Mouse (Mus musculus) embryonic facial prominence, embryonic 11.5 days (tissue): ENCODE results near the gene Fev. TPM values are rescaled to one million over a fixed set of nuclear protein-coding genes. Genes with fewer than 3 reads are reported as not detected.
A peak's percentile ranks its signal among the peaks of the same experiment; 100 is the strongest.

Experiments used
- ATAC-seq: fragments of 200-750 bp; cut with Nextera tagmentation; replicated peaks from 2 replicates; pipeline ENCODE4 v1.8.0; 2017; ENCODE audit warnings: low read depth; ENCODE audit not compliant: insufficient number of reproducible peaks, low FRiP score, low TSS enrichment
- DNase-seq: peaks from one replicate; pipeline ENCODE4 v3.0.0-alpha.2; 2015; ENCODE audit warnings: low spot score
- H3K27ac ChIP-seq: fragments of 300-500 bp; sonication (generic); replicated peaks from 2 replicates; pipeline ENCODE4 v1.5.1; 2014; ENCODE audit warnings: mild to moderate bottlenecking, low read depth, low read length, control low read depth
- H3K27me3 ChIP-seq: fragments of 300-500 bp; sonication (generic); 2 replicates; pipeline ENCODE4 v1.6.1; 2014; ENCODE audit warnings: mild to moderate bottlenecking, low read length, moderate library complexity, mixed read lengths; ENCODE audit not compliant: control insufficient read depth, insufficient read depth
- H3K36me3 ChIP-seq: fragments of 300-500 bp; sonication (generic); replicated peaks from 2 replicates; pipeline ENCODE4 v1.6.1; 2014; ENCODE audit warnings: low read depth, mild to moderate bottlenecking, low read length, moderate library complexity, mixed read lengths; ENCODE audit not compliant: control insufficient read depth, insufficient read depth
- H3K4me1 ChIP-seq: fragments of 300-500 bp; sonication (generic); 2 replicates; pipeline ENCODE4 v1.6.1; 2014; ENCODE audit warnings: low read length, mixed read lengths; ENCODE audit not compliant: control insufficient read depth, insufficient read depth
- H3K4me2 ChIP-seq: fragments of 300-500 bp; sonication (generic); 2 replicates; pipeline ENCODE4 v1.6.1; 2014; ENCODE audit warnings: low read depth, mild to moderate bottlenecking, control low read depth, low read length, moderate library complexity
- H3K4me3 ChIP-seq: fragments of 300-500 bp; sonication (generic); 2 replicates; pipeline ENCODE4 v1.5.1; 2014; ENCODE audit warnings: low read depth, low read length, control low read depth
- H3K9ac ChIP-seq: fragments of 300-500 bp; sonication (generic); replicated peaks from 2 replicates; pipeline ENCODE4 v1.6.1; 2014; ENCODE audit warnings: mild to moderate bottlenecking, control low read depth, low read length
- H3K9me3 ChIP-seq: fragments of 300-500 bp; sonication (generic); replicated peaks from 2 replicates; pipeline ENCODE4 v1.6.1; 2016; ENCODE audit warnings: mild to moderate bottlenecking, low read length, inconsistent platforms, mixed read lengths; ENCODE audit not compliant: control insufficient read depth
- WGBS: fragments of 180-500 bp; shearing (Covaris S2); extraction: QIAGEN DNeasy Blood & Tissue Kit; methylation state at CpG from one replicate; pipeline ENCODE4 v1.1.7; 2014; 5-methylcytosine and 5-hydroxymethylcytosine counted together
- microRNA counts: library from miRNA; unstranded; fragments of <30 nt; microRNA quantifications from one replicate; lab custom pipeline; 2016
- microRNA-seq: library from miRNA; unstranded; fragments of <30 nt; microRNA quantifications from one replicate; pipeline ENCODE4, GENCODE M21; 2016; ENCODE audit warnings: borderline number of aligned reads
- polyA plus RNA-seq: library from polyadenylated mRNA; unstranded; fragments of >200 nt; fragmentation: Nextera tagmentation; extraction: Ambion mirVana; gene quantifications from 2 replicates; pipeline ENCODE4 v1.2.1, GENCODE M21; 2014

Gene Fev
- polyA plus RNA-seq, 1 experiment from 2014 or later, result 0.62 TPM

DNA sequence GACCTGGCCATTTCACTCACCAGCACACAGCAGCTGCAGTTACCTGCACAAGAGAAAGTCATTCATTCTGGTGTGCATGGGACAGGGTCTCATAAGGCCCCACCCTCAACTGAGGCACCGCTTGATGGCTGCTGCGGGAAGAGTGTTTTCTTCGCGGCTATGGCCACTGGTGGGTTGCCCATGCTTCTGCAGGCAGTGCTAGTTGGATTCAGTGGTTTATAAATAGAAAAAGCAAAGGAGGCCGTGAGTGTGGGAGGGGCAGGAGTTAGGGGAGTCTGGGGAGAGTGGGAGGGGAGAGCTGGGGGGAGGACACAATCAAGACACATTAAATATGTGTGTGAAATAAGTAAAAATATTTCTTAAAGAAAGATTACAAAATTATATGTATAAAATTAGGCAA, 42.1 kb downstream of the Fev start:
- DNase-seq (no peak), ATAC-seq (no peak)
- no peaks in the 10 kb centered on the region for H3K4me1 ChIP-seq
- no peak overlapping the region for H3K27ac ChIP-seq
- no peaks in the 10 kb centered on the region for H3K9me3 ChIP-seq
- H3K9ac ChIP-seq, result no peak overlapping the region
- no peaks in the 10 kb centered on the region for H3K27me3 ChIP-seq
- WGBS, result 91% methylated on average over 5 of the region's 5 CpGs
- H3K4me2 ChIP-seq, result no peak overlapping the region
- no peak overlapping the region for H3K4me3 ChIP-seq
- no peaks in the 10 kb centered on the region for H3K36me3 ChIP-seq

DNA sequence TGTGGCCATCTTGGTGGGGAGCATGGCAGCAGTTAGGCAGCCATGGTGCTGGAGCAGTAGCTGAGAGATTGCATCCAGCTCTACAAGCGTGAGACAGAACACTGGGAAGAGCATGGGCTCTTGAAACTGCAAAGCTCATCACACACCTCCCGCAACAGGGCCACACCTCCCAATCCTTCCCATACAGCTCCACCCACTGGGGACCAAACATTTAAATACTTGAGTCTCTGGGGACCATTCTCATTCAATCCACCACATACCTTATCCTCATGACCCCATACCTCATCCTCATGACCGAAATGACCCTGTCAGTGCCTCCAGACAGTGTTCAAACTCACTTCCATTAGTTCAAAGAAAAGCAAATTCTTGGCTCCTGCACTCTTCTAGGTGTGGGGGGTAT, 52.0 kb downstream of the Fev start:
- Histone ChIP-seq H3K9ac (no peak overlapping the region), H3K27ac (no peak overlapping the region), H3K36me3 (no peaks in the 10 kb centered on the region), H3K4me2 (no peak overlapping the region), H3K9me3 (no peaks in the 10 kb centered on the region), H3K4me3 (no peak overlapping the region), H3K4me1 (no peaks in the 10 kb centered on the region), H3K27me3 (no peaks in the 10 kb centered on the region)
- DNase-seq (no peak), ATAC-seq (no peak)
- WGBS, result 85% methylated on average over 3 of the region's 3 CpGs

MicroRNAs within 50 kb of the gene (microRNA counts, 519-probe panel; counts per million panel counts)
- microRNA mmu-miR-375 (lab: Ali Mortazavi, UCI), result not detected

Small RNA genes lying within 50 kb of the gene (microRNA-seq; reads per million reads assigned to microRNA genes)
- 956 reads per million, percentile 70 among the genes with 10 or more reads in this experiment for gene Mir375

Other genes starting within 250 kb of the Fev start
- 29.6 and 37.1 TPM in 2 replicates for gene Ttll4, start 223.7 kb downstream of the Fev start, polyA plus RNA-seq
- gene Cyp27a1, start 171.8 kb downstream of the Fev start, polyA plus RNA-seq, result 11.1 and 12.3 TPM in 2 replicates
- gene Prkag3, start 136.2 kb downstream of the Fev start, polyA plus RNA-seq, result not detected in 2 replicates
- gene Wnt6, start 113.5 kb downstream of the Fev start, polyA plus RNA-seq, result 15.5 and 19.1 TPM in 2 replicates
- 1.5 and 1.6 TPM in 2 replicates for gene Wnt10a, start 93.9 kb downstream of the Fev start, polyA plus RNA-seq
- gene Cdk5r2, start 30.5 kb downstream of the Fev start, polyA plus RNA-seq, result 0.84 and 1.1 TPM in 2 replicates
- gene Cryba2, start 7.7 kb upstream of the Fev start, polyA plus RNA-seq, result 0.62 and 5.2 TPM in 2 replicates
- gene Cfap65, start 50.2 kb upstream of the Fev start, polyA plus RNA-seq, result 0.06 TPM in 1 of 2 replicates, not detected in the other
- gene Ihh, start 66.3 kb upstream of the Fev start, polyA plus RNA-seq, result 0.32 TPM in 1 of 2 replicates, not detected in the other
- 12.0 and 12.5 TPM in 2 replicates for gene Nhej1, start 239.8 kb upstream of the Fev start, polyA plus RNA-seq
- gene Slc23a3, start 248.5 kb upstream of the Fev start, polyA plus RNA-seq, result 0.10 and 0.18 TPM in 2 replicates